Mouse (Mus musculus) MEL (cell line): ENCODE data around the gene Racgap1. TPM values are rescaled to one million over a fixed set of nuclear protein-coding genes. Genes with fewer than 3 reads are reported as not detected.
A peak's percentile ranks its signal among the peaks of the same experiment; 100 is the strongest.

Experiments used
- DNase-seq: peaks from one replicate; pipeline ENCODE4 v3.0.0; 2011; ENCODE audit warnings: low read depth, low spot score
- H3K27ac ChIP-seq: 2 replicates; pipeline ENCODE4 v1.5.1; 2012; ENCODE audit warnings: low read depth, mild to moderate bottlenecking, control low read depth, low read length, moderate library complexity; ENCODE audit not compliant: control insufficient read depth
- H3K27me3 ChIP-seq, 2 experiments: fragments of 150-350 bp in 1 of 2; sonication (generic) in 1 of 2; 2 replicates each; pipeline ENCODE4 v1.6.1; 2012; ENCODE audit warnings: low read length in 2 of 2, mild to moderate bottlenecking in 2 of 2, improper control_type of control experiment in 1 of 2, moderate library complexity in 1 of 2; ENCODE audit not compliant: insufficient read depth in 2 of 2, control insufficient read depth in 1 of 2
- H3K36me3 ChIP-seq, 2 experiments: 2 replicates each; pipeline ENCODE4 v1.6.1; 2012 to 2014; ENCODE audit warnings: low read length in 2 of 2, improper control_type of control experiment in 1 of 2, inconsistent platforms in 1 of 2, mild to moderate bottlenecking in 1 of 2; ENCODE audit not compliant: insufficient read depth in 2 of 2, control insufficient read depth in 1 of 2
- H3K4me1 ChIP-seq, 2 experiments: fragments of 150-350 bp in 1 of 2; sonication (generic) in 1 of 2; 2 replicates each; pipeline ENCODE4 v1.6.1; 2012; ENCODE audit warnings: low read length in 2 of 2, improper control_type of control experiment in 1 of 2, mild to moderate bottlenecking in 1 of 2; ENCODE audit not compliant: insufficient read depth in 2 of 2, control insufficient read depth in 1 of 2
- H3K4me3 ChIP-seq, 2 experiments: fragments of 150-350 bp in 1 of 2; sonication (generic) in 1 of 2; 2 replicates each; pipeline ENCODE4 v1.5.1; 2012; ENCODE audit warnings: low read depth in 2 of 2, low read length in 2 of 2, mild to moderate bottlenecking in 2 of 2, moderate library complexity in 2 of 2, control low read depth in 1 of 2, improper control_type of control experiment in 1 of 2; ENCODE audit not compliant: control insufficient read depth in 1 of 2, insufficient read depth in 1 of 2
- H3K79me2 ChIP-seq: 2 replicates; pipeline ENCODE4 v1.6.1; 2012; ENCODE audit warnings: mild to moderate bottlenecking, low read length, moderate library complexity; ENCODE audit not compliant: control insufficient read depth, poor library complexity, insufficient read depth
- H3K9ac ChIP-seq: 2 replicates; pipeline ENCODE4 v1.6.1; 2012; ENCODE audit warnings: low read depth, mild to moderate bottlenecking, control low read depth, low read length, moderate library complexity; ENCODE audit not compliant: control insufficient read depth, poor library complexity, severe bottlenecking
- H3K9me3 ChIP-seq: fragments of 150-350 bp; sonication (generic); replicated peaks from 2 replicates; pipeline ENCODE4 v1.6.1; 2012; ENCODE audit warnings: mild to moderate bottlenecking, low read length, improper control_type of control experiment, moderate library complexity; ENCODE audit not compliant: insufficient read depth
- BHLHE40 ChIP-seq: IDR thresholded peaks from 2 replicates; pipeline ENCODE4 v1.6.1; 2012; ENCODE audit warnings: low read depth, mild to moderate bottlenecking, inconsistent platforms, low read length, improper control_type of control experiment, borderline replicate concordance
- CHD1 ChIP-seq: IDR thresholded peaks from 2 replicates; pipeline ENCODE4 v1.6.1; 2012; ENCODE audit warnings: low read depth, mild to moderate bottlenecking, inconsistent platforms, low read length, improper control_type of control experiment
- CHD2 ChIP-seq: IDR thresholded peaks from 2 replicates; pipeline ENCODE4 v1.6.1; 2011; ENCODE audit warnings: low read length, improper control_type of control experiment
- CTCF ChIP-seq, 3 experiments: IDR thresholded peaks in 2 of 3; conservative IDR thresholded peaks in 1 of 3; 2 replicates each; pipeline ENCODE4 v1.5.1; 2011 to 2012; ENCODE audit warnings: low read length in 3 of 3, low read depth in 2 of 3, mild to moderate bottlenecking in 2 of 3, improper control_type of control experiment in 1 of 3, inconsistent platforms in 1 of 3, mixed read lengths in 1 of 3, moderate library complexity in 1 of 3; ENCODE audit not compliant: control insufficient read depth in 1 of 3, insufficient read depth in 1 of 3, poor library complexity in 1 of 3, severe bottlenecking in 1 of 3
- EP300 ChIP-seq, 2 experiments: IDR thresholded peaks; 2 replicates each; pipeline ENCODE4 v1.6.1; 2011; ENCODE audit warnings: improper control_type of control experiment in 2 of 2, low read length in 2 of 2, low read depth in 1 of 2, mild to moderate bottlenecking in 1 of 2
- ETS1 ChIP-seq: IDR thresholded peaks from 2 replicates; pipeline ENCODE4 v1.6.1; 2012; ENCODE audit warnings: low read depth, mild to moderate bottlenecking, inconsistent platforms, low read length, improper control_type of control experiment, moderate library complexity
- GABPA ChIP-seq: IDR thresholded peaks from 2 replicates; pipeline ENCODE4 v1.6.1; 2012; ENCODE audit warnings: low read depth, mild to moderate bottlenecking, inconsistent platforms, low read length, improper control_type of control experiment, moderate library complexity
- JUND ChIP-seq: IDR thresholded peaks from 2 replicates; pipeline ENCODE4 v1.6.1; 2011; ENCODE audit warnings: low read depth, mild to moderate bottlenecking, improper control_type of control experiment, low read length
- KAT2A ChIP-seq: conservative IDR thresholded peaks from 2 replicates; pipeline ENCODE4 v1.6.1; 2012; ENCODE audit warnings: low read depth, low read length, improper control_type of control experiment, inconsistent platforms
- MAX ChIP-seq: IDR thresholded peaks from 2 replicates; pipeline ENCODE4 v1.6.1; 2011; ENCODE audit warnings: low read length, improper control_type of control experiment
- MAZ ChIP-seq: IDR thresholded peaks from 2 replicates; pipeline ENCODE4 v1.6.1; 2012; ENCODE audit warnings: low read depth, mild to moderate bottlenecking, inconsistent platforms, low read length, improper control_type of control experiment
- NELFE ChIP-seq: IDR thresholded peaks from 2 replicates; pipeline ENCODE4 v1.6.1; 2011; ENCODE audit warnings: low read depth, low read length, improper control_type of control experiment
- POLR2AphosphoS2 ChIP-seq: IDR thresholded peaks from 2 replicates; pipeline ENCODE4 v1.6.1; 2011; ENCODE audit warnings: low read length, improper control_type of control experiment
- POLR2AphosphoS5 ChIP-seq: IDR thresholded peaks from 2 replicates; pipeline ENCODE4 v1.6.1; 2012; ENCODE audit warnings: low read depth, borderline replicate concordance, mild to moderate bottlenecking, inconsistent platforms, low read length, moderate library complexity, mixed read lengths
- RAD21 ChIP-seq: IDR thresholded peaks from 2 replicates; pipeline ENCODE4 v1.6.1; 2011; ENCODE audit warnings: mild to moderate bottlenecking, low read depth, low read length, improper control_type of control experiment
- SMC3 ChIP-seq: IDR thresholded peaks from 2 replicates; pipeline ENCODE4 v1.6.1; 2011; ENCODE audit warnings: low read depth, low read length, improper control_type of control experiment
- TAL1 ChIP-seq: IDR thresholded peaks from 2 replicates; pipeline ENCODE4 v1.6.1; 2012; ENCODE audit warnings: mild to moderate bottlenecking, inconsistent platforms, low read length, moderate library complexity, mixed read lengths
- TBP ChIP-seq: IDR thresholded peaks from 2 replicates; pipeline ENCODE4 v1.8.0; 2011; ENCODE audit warnings: low read depth, low read length, improper control_type of control experiment
- TCF12 ChIP-seq: IDR thresholded peaks from 2 replicates; pipeline ENCODE4 v1.6.1; 2014; ENCODE audit warnings: low read depth, mild to moderate bottlenecking, inconsistent platforms, low read length, improper control_type of control experiment, moderate library complexity
- UBTF ChIP-seq: IDR thresholded peaks from 2 replicates; pipeline ENCODE4 v1.6.1; 2012; ENCODE audit warnings: low read depth, mild to moderate bottlenecking, inconsistent platforms, low read length, improper control_type of control experiment, moderate library complexity, borderline replicate concordance; ENCODE audit not compliant: insufficient read depth
- USF1 ChIP-seq: IDR thresholded peaks from 2 replicates; pipeline ENCODE4 v1.6.1; 2014; ENCODE audit warnings: low read depth, mild to moderate bottlenecking, inconsistent platforms, low read length, improper control_type of control experiment, moderate library complexity
- ZC3H11A ChIP-seq: IDR thresholded peaks from 2 replicates; pipeline ENCODE4 v1.6.1; 2012; ENCODE audit warnings: low read depth, mild to moderate bottlenecking, inconsistent platforms, low read length, improper control_type of control experiment
- ZMIZ1 ChIP-seq: IDR thresholded peaks from 2 replicates; pipeline ENCODE4 v1.6.1; 2012; ENCODE audit warnings: low read depth, mild to moderate bottlenecking, inconsistent platforms, low read length, improper control_type of control experiment, moderate library complexity
- ZNF384 ChIP-seq: IDR thresholded peaks from 2 replicates; pipeline ENCODE4 v1.6.1; 2012; ENCODE audit warnings: low read depth, mild to moderate bottlenecking, inconsistent platforms, low read length, improper control_type of control experiment
- polyA plus RNA-seq, 2 experiments: library from polyadenylated mRNA; stranded (reverse) in 1 of 2; unstranded in 1 of 2; fragments of >175 nt in 1 of 2; fragments of >200 nt in 1 of 2; gene quantifications; 2 replicates each; pipeline versions ENCODE4 v1.2.1 to v1.2.4; 2012; ENCODE audit warnings: low replicate concordance in 2 of 2, low read depth in 1 of 2; ENCODE audit not compliant: insufficient read length in 2 of 2, insufficient read depth in 1 of 2, missing spikeins in 1 of 2
- total RNA-seq: library from RNA; depleted of rRNA; stranded (reverse); fragments of 300-350 nt; gene quantifications from 2 replicates; pipeline ENCODE4 v1.2.3, GENCODE M21; 2012

The Racgap1 gene
- total and polyA plus RNA-seq, 3 experiments: 126 to 367 (median 149) TPM

DNA sequence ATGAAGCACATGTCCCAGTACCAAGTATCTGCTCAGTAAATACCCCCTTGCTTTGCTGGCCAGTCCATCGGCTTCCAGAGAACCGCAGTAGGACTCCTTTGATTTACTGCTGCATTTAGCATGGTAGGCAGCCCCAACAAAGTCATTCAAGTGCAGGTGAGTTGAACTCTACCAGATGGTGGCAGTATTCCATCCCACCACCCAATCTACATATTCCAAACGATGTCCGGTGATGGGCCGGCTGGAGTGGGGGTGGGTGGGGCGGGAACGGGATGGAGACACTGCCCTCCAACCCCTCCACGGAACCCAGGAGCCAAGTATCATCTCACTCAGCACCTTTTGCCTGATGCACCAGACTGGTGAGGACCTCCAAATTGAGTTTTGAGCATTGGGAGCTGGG, 1.8 kb upstream of the Racgap1 start:
- Histone ChIP-seq H3K9ac (no peak overlapping the region), H3K79me2 (peaks cover 29% of the 10 kb centered on the region), H3K9me3 (no peaks in the 10 kb centered on the region), H3K4me3 (no peak overlapping the region), H3K27ac (no peak overlapping the region), H3K27me3 (peaks cover 0 to 2% of the 10 kb centered on the region in 2 experiments; a peak in 2 of 4 replicates), H3K4me1 (peaks cover 10 to 20% of the 10 kb centered on the region in 2 experiments), H3K36me3 (peaks cover 0 to 26% of the 10 kb centered on the region in 2 experiments; a peak in 3 of 4 replicates)
- peak; percentile 30 for DNase-seq
- TF ChIP-seq BHLHE40 (no peak), CTCF (IDR thresholded peaks at IDR 0.05 in 2 of 3, conservative IDR thresholded peaks at IDR 0.05 in 1 of 3; ENCODE audit: control insufficient read depth in 1 of 3, insufficient read depth in 1 of 3, low read depth in 2 of 3, low read length in 3 of 3, poor library complexity in 1 of 3, severe bottlenecking in 1 of 3) (peak in 2 of 3 experiments; percentile 16 to 44; a peak in 4 of 6 replicates), SMC3 (peak; percentile 24; the same call in 1 of the 2 replicates)

DNA sequence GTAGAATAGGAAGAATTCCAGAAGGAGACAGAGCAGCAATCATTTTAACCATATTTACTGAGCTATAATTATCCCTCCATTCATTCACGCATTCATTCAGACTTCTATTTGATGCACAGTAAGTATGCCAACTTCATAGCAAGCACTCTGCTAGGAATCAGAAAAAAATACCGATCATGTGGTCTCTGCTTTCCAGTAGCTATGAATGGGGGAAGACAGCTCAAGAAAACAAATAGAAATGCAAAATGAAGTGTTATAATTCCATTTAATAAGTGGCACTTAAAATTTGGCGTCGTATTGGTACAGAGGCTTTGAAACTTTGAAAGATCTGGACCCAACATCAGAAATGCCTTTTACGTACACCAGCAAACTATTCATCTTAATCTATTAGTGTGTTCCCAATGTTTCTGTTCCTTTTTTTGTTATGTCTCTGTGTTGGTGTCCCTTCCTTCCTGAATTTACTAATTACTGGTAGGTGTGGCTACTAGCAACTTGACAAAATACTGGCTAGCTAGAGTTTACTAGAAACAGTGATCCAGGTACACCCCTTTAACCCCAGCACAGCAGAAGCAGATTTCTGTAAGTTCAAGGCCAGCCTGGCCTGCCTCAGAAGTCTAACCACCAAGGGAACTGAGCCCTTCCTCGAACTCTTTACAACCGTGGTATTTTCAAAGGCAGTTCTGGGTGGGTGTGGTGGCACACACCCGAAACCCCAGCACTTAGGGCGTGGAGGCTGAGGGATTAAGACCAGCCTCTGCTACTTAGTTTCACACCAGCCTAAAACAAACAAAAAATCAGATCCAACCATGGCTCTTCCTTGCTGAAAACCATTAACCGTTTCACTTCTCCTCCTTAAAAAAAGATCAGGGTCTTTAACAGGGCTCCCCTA, 772 bp upstream of the Racgap1 start:
- Histone ChIP-seq H3K4me3 (peak overlapping the region; percentile 75 to 83), H3K27ac (peak overlapping the region; percentile 84), H3K79me2 (peaks cover 38% of the 10 kb centered on the region), H3K36me3 (peaks cover 0 to 26% of the 10 kb centered on the region in 2 experiments; a peak in 3 of 4 replicates), H3K9me3 (no peaks in the 10 kb centered on the region), H3K4me1 (peaks cover 10 to 20% of the 10 kb centered on the region in 2 experiments), H3K27me3 (peaks cover 0 to 2% of the 10 kb centered on the region in 2 experiments; a peak in 2 of 4 replicates), H3K9ac (peak overlapping the region; percentile 84)
- peak; percentile 70 for DNase-seq
- TF ChIP-seq JUND: 0 out of 2 replicates have a peak, but pooled peaks have one; percentile 10
- TF ChIP-seq ETS1: no peak
- TF ChIP-seq BHLHE40: no peak
- TF ChIP-seq NELFE: no peak
- TF ChIP-seq ZNF384: peak; percentile 34; the same call in 1 of the 2 replicates
- peak; percentile 52 for TF ChIP-seq USF1
- no peak for TF ChIP-seq TCF12
- no peak for TF ChIP-seq ZC3H11A
- TF ChIP-seq UBTF: no peak

DNA sequence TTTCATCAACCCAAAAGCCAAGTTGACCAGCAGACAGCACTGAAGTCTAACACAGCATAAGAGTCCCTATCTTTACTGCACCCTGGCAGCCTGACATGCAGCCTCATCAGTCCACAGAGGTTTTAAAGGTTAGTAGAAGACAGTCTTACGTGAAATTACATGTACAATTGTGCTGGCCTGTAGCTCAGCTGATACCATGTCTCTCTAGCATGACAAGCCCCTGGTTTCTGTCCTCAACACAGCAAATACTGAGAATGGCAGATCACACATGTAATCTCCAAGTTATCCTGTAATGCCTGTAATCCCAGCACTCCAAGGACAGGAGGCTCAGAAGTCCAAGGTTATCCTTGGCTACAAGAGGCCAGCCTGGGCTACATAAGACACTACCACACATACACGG, 1.2 kb downstream of the Racgap1 start:
- Histone ChIP-seq H3K9ac (peak overlapping the region; percentile 90), H3K4me1 (peaks cover 10 to 23% of the 10 kb centered on the region in 2 experiments), H3K27me3 (peaks cover 0 to 2% of the 10 kb centered on the region in 2 experiments; a peak in 2 of 4 replicates), H3K36me3 (peaks cover 1 to 26% of the 10 kb centered on the region in 2 experiments; a peak in 3 of 4 replicates), H3K27ac (no peak overlapping the region), H3K79me2 (peaks cover 57% of the 10 kb centered on the region), H3K4me3 (peak overlapping the region; percentile 89 to 94), H3K9me3 (no peaks in the 10 kb centered on the region)
- peak; percentile 30 for DNase-seq
- TF ChIP-seq TBP (no peak), MAZ (no peak), ZMIZ1 (no peak), TAL1 (no peak), GABPA (no peak), EP300 (IDR thresholded peaks at IDR 0.05; ENCODE audit: low read depth in 1 of 2, low read length in 2 of 2) (no peak), ZC3H11A (no peak), MAX (no peak), KAT2A (no peak), RAD21 (no peak), POLR2AphosphoS2 (no peak), JUND (no peak), CHD2 (no peak), POLR2AphosphoS5 (no peak), SMC3 (no peak), ETS1 (no peak), CHD1 (no peak)
